Mouse (Mus musculus) embryonic facial prominence, embryonic 13.5 days (tissue): ENCODE data around the gene Kndc1. TPM values are rescaled to one million over a fixed set of nuclear protein-coding genes. Genes with fewer than 3 reads are reported as not detected.

Source experiments
- microRNA counts: library from miRNA; unstranded; fragments of <30 nt; microRNA quantifications from one replicate; lab custom pipeline; 2016
- microRNA-seq: library from miRNA; unstranded; fragments of <30 nt; microRNA quantifications from one replicate; pipeline ENCODE4, GENCODE M21; 2016
- polyA plus RNA-seq: library from polyadenylated mRNA; unstranded; fragments of >200 nt; fragmentation: Nextera tagmentation; extraction: Ambion mirVana; gene quantifications from 2 replicates; pipeline ENCODE4 v1.2.1, GENCODE M21; 2015

The Kndc1 gene
- polyA plus RNA-seq, 1 experiment from 2014 or later: 0.11 TPM

MicroRNAs encoded within 50 kb of the gene (microRNA counts, 519-probe panel; counts per million panel counts)
- 1,425 counts per million, percentile 46 among the panel's probes with 10 or more counts for microRNA mmu-miR-202-3p (lab: Ali Mortazavi, UCI)
- 3,136 counts per million, percentile 72 among the panel's probes with 10 or more counts for microRNA mmu-miR-202-5p (lab: Ali Mortazavi, UCI)

Small RNA genes lying within 50 kb of the gene (microRNA-seq; reads per million reads assigned to microRNA genes)
- gene Mir202 (not detected), gene Mir7062 (not detected), gene mmu-mir-7686 (not detected)

Other genes with a start within 250 kb of the Kndc1 start
- gene Cfap46, start 210.9 kb upstream of the Kndc1 start, polyA plus RNA-seq: 0.36 and 0.76 TPM in 2 replicates
- 1.4 and 2.7 TPM in 2 replicates for gene Adgra1, start 60.5 kb upstream of the Kndc1 start, polyA plus RNA-seq
- gene Utf1, start 49.1 kb downstream of the Kndc1 start, polyA plus RNA-seq: 0.28 and 0.36 TPM in 2 replicates
- 0.85 and 1.1 TPM in 2 replicates for gene 6430531B16Rik, start 84.1 kb downstream of the Kndc1 start, polyA plus RNA-seq
- 2.4 and 3.3 TPM in 2 replicates for gene Adam8, start 97.9 kb downstream of the Kndc1 start, polyA plus RNA-seq
- 41.0 and 42.4 TPM in 2 replicates for gene Zfp511, start 141.7 kb downstream of the Kndc1 start, polyA plus RNA-seq
- 66.3 and 70.1 TPM in 2 replicates for gene Tubgcp2, start 142.0 kb downstream of the Kndc1 start, polyA plus RNA-seq
- gene Msx3, start 154.4 kb downstream of the Kndc1 start, polyA plus RNA-seq: 0.20 TPM in 1 of 2 replicates, not detected in the other
- gene Caly, start 187.9 kb downstream of the Kndc1 start, polyA plus RNA-seq: 3.1 and 4.0 TPM in 2 replicates
- 2.2 TPM in 1 of 2 replicates, not detected in the other for gene Prap1, start 198.7 kb downstream of the Kndc1 start, polyA plus RNA-seq
- 26.0 and 26.9 TPM in 2 replicates for gene Fuom, start 207.7 kb downstream of the Kndc1 start, polyA plus RNA-seq
- gene Paox, start 221.1 kb downstream of the Kndc1 start, polyA plus RNA-seq: 18.1 and 19.2 TPM in 2 replicates
- 170 and 172 TPM in 2 replicates for gene Echs1, start 221.8 kb downstream of the Kndc1 start, polyA plus RNA-seq
- 21.1 and 24.2 TPM in 2 replicates for gene Mtg1, start 242.9 kb downstream of the Kndc1 start, polyA plus RNA-seq